Mouse (Mus musculus): ENCODE data around the gene Gm6351. TPM values are rescaled to one million over a fixed set of nuclear protein-coding genes. Genes with fewer than 3 reads are reported as not detected.
"Not testable (repeated sequence)": the region's sequence is repeated elsewhere in the genome, so short reads cannot be mapped to it uniquely, and the experiment has no call there.

Gm6351 gene
- not detected in 2 replicates for polyA plus RNA-seq (2015; fragmentation: Nextera tagmentation; extraction: Ambion mirVana)

- not testable (repeated sequence) for ATAC-seq (ENCODE audit: low FRiP score); H3K9me3 ChIP-seq (replicated peaks); H3K9ac ChIP-seq (replicated peaks); H3K36me3 ChIP-seq; H3K27ac ChIP-seq (replicated peaks); H3K4me2 ChIP-seq; H3K4me1 ChIP-seq; H3K4me3 ChIP-seq (replicated peaks); H3K27me3 ChIP-seq (replicated peaks)
- no CpG with 5 or more reads among the region's 3 CpGs for WGBS
Observed at GRCm38 (mm10) chr5:94076085-94076484, at the start of gene Gm6351. Gm6351 (plus strand) TSS chr5:94076385.

GRCm38 (mm10) chr5:94070445-94070844 is 5.7 kb upstream of the Gm6351 start, which contains the start of gene BC061212:
BC061212 (minus strand) TSS chr5:94070545.
- not testable (repeated sequence) for H3K4me1 ChIP-seq; H3K36me3 ChIP-seq; H3K27me3 ChIP-seq (replicated peaks); ATAC-seq (ENCODE audit: low FRiP score); H3K4me3 ChIP-seq (replicated peaks); H3K9ac ChIP-seq (replicated peaks); H3K9me3 ChIP-seq (replicated peaks); H3K27ac ChIP-seq (replicated peaks); H3K4me2 ChIP-seq
- WGBS, result no CpG with 5 or more reads among the region's 1 CpGs

Other genes with a start within 250 kb of the Gm6351 start
- gene Gm7792, start 232.6 kb upstream of the Gm6351 start, polyA plus RNA-seq (2015; fragmentation: Nextera tagmentation; extraction: Ambion mirVana), result not detected in 2 replicates
- not detected in 2 replicates for gene Gm16429, start 147.3 kb upstream of the Gm6351 start, polyA plus RNA-seq (2015; fragmentation: Nextera tagmentation; extraction: Ambion mirVana)
- gene BC061212, start 5.8 kb upstream of the Gm6351 start, polyA plus RNA-seq (2015; fragmentation: Nextera tagmentation; extraction: Ambion mirVana), result not detected in 2 replicates
- gene Gm3106, start 141.6 kb downstream of the Gm6351 start, polyA plus RNA-seq (2015; fragmentation: Nextera tagmentation; extraction: Ambion mirVana), result not detected in 2 replicates
- not detected in 2 replicates for gene A430089I19Rik, start 230.4 kb downstream of the Gm6351 start, polyA plus RNA-seq (2015; fragmentation: Nextera tagmentation; extraction: Ambion mirVana)
- not detected in 2 replicates for gene Gm6502, start 238.1 kb downstream of the Gm6351 start, polyA plus RNA-seq (2015; fragmentation: Nextera tagmentation; extraction: Ambion mirVana)

All from neural tube, embryonic 15.5 days (tissue).